ENCODE assay signal across 10 mouse cellular contexts in genomic region chr17:50069897-50070636, GRCm38 (mm10).
DNase-seq lines count a peak whose midpoint lies in the region; ATAC-seq and TF ChIP-seq lines count a peak whose summit lies in the region.
"Had no signal": no experiment of that assay in that cellular context is flagged by ENCODE, and none has a peak within 500 bp of the region (broad histone marks: within the 10 kb centered on the region; RNA-seq: fewer than 3 reads in every experiment).

No protein-coding gene starts in this region.

- no peak for TF ChIP-seq CTCF in lung, adult 2 months (IDR thresholded peaks at IDR 0.05; ENCODE audit: insufficient read depth, low read length)

- H3K9me3 ChIP-seq in intestine, embryonic 14.5 days (ENCODE audit: control insufficient read depth, low read length), result no peaks in the 10 kb centered on the region
- no peaks in the 10 kb centered on the region for H3K9me3 ChIP-seq in intestine, embryonic 16.5 days (ENCODE audit: control insufficient read depth, low read length)
- no peaks in the 10 kb centered on the region for H3K9me3 ChIP-seq in heart, embryonic 14.5 days (ENCODE audit: control insufficient read depth, low read length)
- no peaks in the 10 kb centered on the region for H3K9me3 ChIP-seq in liver, embryonic 16.5 days (replicated peaks; ENCODE audit: control insufficient read depth, low read length)
- H3K9me3 ChIP-seq in midbrain, embryonic 10.5 days (replicated peaks), result no peaks in the 10 kb centered on the region
- H3K9me3 ChIP-seq: hindbrain, embryonic 15.5 days had no signal

- TF ChIP-seq POLR2A in lung, adult 2 months (IDR thresholded peaks at IDR 0.05; ENCODE audit: borderline replicate concordance, extremely low read depth, low read depth, low read length), result no peak

- no peak overlapping the region for H3K27ac ChIP-seq in intestine, embryonic 14.5 days (ENCODE audit: low read depth)
- H3K27ac ChIP-seq in intestine, embryonic 16.5 days (ENCODE audit: low read length), result no peak overlapping the region
- no peak overlapping the region; a peak in 1 of 4 replicates for H3K27ac ChIP-seq in heart, embryonic 14.5 days (replicated peaks in 1 of 2; ENCODE audit: control insufficient read depth in 1 of 2, insufficient read depth in 1 of 2, low read depth in 2 of 2, low read length in 2 of 2)
- H3K27ac ChIP-seq in liver, embryonic 16.5 days (ENCODE audit: low read length), result peak overlapping the region; percentile 89
- no peak overlapping the region for H3K27ac ChIP-seq in midbrain, embryonic 10.5 days (replicated peaks)
- H3K27ac ChIP-seq: hindbrain, embryonic 15.5 days had no signal

- ATAC-seq in intestine, embryonic 14.5 days (replicated peaks; ENCODE audit: low FRiP score, low TSS enrichment, low read depth), result no peak
- no peak for ATAC-seq in intestine, embryonic 16.5 days
- ATAC-seq in heart, embryonic 14.5 days (ENCODE audit: insufficient number of reproducible peaks, insufficient read depth, low FRiP score, low read depth), result no peak
- ATAC-seq in liver, embryonic 16.5 days (ENCODE audit: low read depth), result peak; percentile 71

- peak; percentile 52 for DNase-seq in intestine, embryonic 14.5 days (ENCODE audit: low spot score)
- peak; percentile 34 for DNase-seq in c-Kit-negative CD71-positive TER-119-positive erythroid progenitor cells, embryonic 14.5 days (ENCODE audit: low read depth, low spot score)
- DNase-seq in midbrain, embryonic 10.5 days (ENCODE audit: low spot score), result no peak
- no peak for DNase-seq in kidney, adult 11 months
- no peak for DNase-seq in lung, adult 2 months

- no peak overlapping the region for H3K4me3 ChIP-seq in intestine, embryonic 14.5 days (ENCODE audit: low read depth, low read length)
- no peak overlapping the region for H3K4me3 ChIP-seq in intestine, embryonic 16.5 days (ENCODE audit: low read length)
- H3K4me3 ChIP-seq in heart, embryonic 14.5 days (ENCODE audit: control insufficient read depth in 1 of 2, insufficient read depth in 1 of 2, low read depth in 1 of 2, low read length in 2 of 2), result no peak overlapping the region
- peak overlapping the region; percentile 4 for H3K4me3 ChIP-seq in liver, embryonic 16.5 days (ENCODE audit: low read depth, low read length)
- H3K4me3 ChIP-seq in midbrain, embryonic 10.5 days, result no peak overlapping the region
- H3K4me3 ChIP-seq in lung, adult 2 months (replicated peaks; ENCODE audit: extremely low read depth, low read depth, low read length), result no peak overlapping the region
- H3K4me3 ChIP-seq: hindbrain, embryonic 15.5 days had no signal

- no peaks in the 10 kb centered on the region for H3K36me3 ChIP-seq in intestine, embryonic 14.5 days (ENCODE audit: control insufficient read depth, insufficient read depth, low read length)
- no peaks in the 10 kb centered on the region for H3K36me3 ChIP-seq in intestine, embryonic 16.5 days (ENCODE audit: control insufficient read depth, insufficient read depth, low read length)
- H3K36me3 ChIP-seq in heart, embryonic 14.5 days (ENCODE audit: control insufficient read depth, insufficient read depth, low read length), result peaks cover 11% of the 10 kb centered on the region
- no peaks in the 10 kb centered on the region for H3K36me3 ChIP-seq in liver, embryonic 16.5 days (ENCODE audit: control insufficient read depth, insufficient read depth)
- H3K36me3 ChIP-seq in midbrain, embryonic 10.5 days, result no peaks in the 10 kb centered on the region
- H3K36me3 ChIP-seq: G1E; hindbrain, embryonic 15.5 days had no signal

- no peak overlapping the region for H3K9ac ChIP-seq in intestine, embryonic 14.5 days (ENCODE audit: low read length)
- no peak overlapping the region for H3K9ac ChIP-seq in intestine, embryonic 16.5 days (ENCODE audit: low read depth, low read length)
- 0 out of 2 replicates have a peak overlapping the region, but pooled peaks have one; percentile 0 for H3K9ac ChIP-seq in heart, embryonic 14.5 days (ENCODE audit: low read length)
- peak overlapping the region; percentile 46 for H3K9ac ChIP-seq in liver, embryonic 16.5 days (ENCODE audit: low read depth, low read length)
- H3K9ac ChIP-seq: hindbrain, embryonic 15.5 days had no signal

- H3K4me1 ChIP-seq in intestine, embryonic 14.5 days (replicated peaks; ENCODE audit: control insufficient read depth, insufficient read depth, low read length), result no peaks in the 10 kb centered on the region
- H3K4me1 ChIP-seq in intestine, embryonic 16.5 days (ENCODE audit: control insufficient read depth, insufficient read depth, low read length), result 0 out of 2 replicates have a peak, but pooled peaks cover 3% of the 10 kb centered on the region
- peaks cover 8 to 10% of the 10 kb centered on the region in 2 experiments; a peak in 3 of 4 replicates for H3K4me1 ChIP-seq in heart, embryonic 14.5 days (ENCODE audit: control insufficient read depth in 2 of 2, insufficient read depth in 2 of 2, low read length in 2 of 2)
- peaks cover 35% of the 10 kb centered on the region for H3K4me1 ChIP-seq in liver, embryonic 16.5 days (ENCODE audit: control insufficient read depth, low read depth, low read length)
- H3K4me1 ChIP-seq in midbrain, embryonic 10.5 days, result peaks cover 8% of the 10 kb centered on the region
- H3K4me1 ChIP-seq in lung, adult 2 months (ENCODE audit: control insufficient read depth, insufficient read depth, low read length), result no peaks in the 10 kb centered on the region

- H3K27me3 ChIP-seq in intestine, embryonic 14.5 days (replicated peaks; ENCODE audit: control insufficient read depth, insufficient read depth, low read length), result no peaks in the 10 kb centered on the region
- no peaks in the 10 kb centered on the region for H3K27me3 ChIP-seq in intestine, embryonic 16.5 days (replicated peaks; ENCODE audit: control insufficient read depth, insufficient read depth, low read length)
- no peaks in the 10 kb centered on the region for H3K27me3 ChIP-seq in heart, embryonic 14.5 days (ENCODE audit: control insufficient read depth, insufficient read depth, low read length)
- no peaks in the 10 kb centered on the region for H3K27me3 ChIP-seq in liver, embryonic 16.5 days (ENCODE audit: control insufficient read depth, insufficient read depth, low read depth, low read length)
- no peaks in the 10 kb centered on the region for H3K27me3 ChIP-seq in midbrain, embryonic 10.5 days (ENCODE audit: low read depth, poor library complexity, severe bottlenecking)
- H3K27me3 ChIP-seq: hindbrain, embryonic 15.5 days had no signal

- WGBS in intestine, embryonic 14.5 days, result 22% methylated on average over 10 of the region's 10 CpGs
- WGBS in intestine, embryonic 16.5 days, result 36% methylated on average over 10 of the region's 10 CpGs
- 9% methylated on average over 10 of the region's 10 CpGs for WGBS in heart, embryonic 14.5 days
- WGBS in liver, embryonic 16.5 days (ENCODE audit: insufficient replicate concordance), result 14% methylated on average over 10 of the region's 10 CpGs
- 71% methylated on average over 10 of the region's 10 CpGs for WGBS in midbrain, embryonic 10.5 days
- 40% methylated on average over 10 of the region's 10 CpGs for WGBS in lung, adult 2 months

- H3K4me2 ChIP-seq in intestine, embryonic 14.5 days (ENCODE audit: low read length), result no peak overlapping the region
- H3K4me2 ChIP-seq in intestine, embryonic 16.5 days (ENCODE audit: low read depth, low read length), result no peak overlapping the region
- no peak overlapping the region for H3K4me2 ChIP-seq in heart, embryonic 14.5 days (ENCODE audit: low read length)
- peak overlapping the region; percentile 49 for H3K4me2 ChIP-seq in liver, embryonic 16.5 days (ENCODE audit: low read depth, low read length)
- H3K4me2 ChIP-seq: hindbrain, embryonic 15.5 days had no signal

Comparison
In these comparisons a context has a peak if more than half of its experiments do, and no peak if none do; other contexts are left out.
1. DNase-seq: peak in intestine, embryonic 14.5 days (single experiment) and c-Kit-negative CD71-positive TER-119-positive erythroid progenitor cells, embryonic 14.5 days (single experiment); none in midbrain, embryonic 10.5 days (single experiment), kidney, adult 11 months (single experiment) and lung, adult 2 months (single experiment).
2. H3K9ac ChIP-seq: peak in heart, embryonic 14.5 days (single experiment) and liver, embryonic 16.5 days (single experiment); none in intestine, embryonic 14.5 days (single experiment) and intestine, embryonic 16.5 days (single experiment).